Mouse (Mus musculus): ENCODE results near the gene Olfr18. TPM values are rescaled to one million over a fixed set of nuclear protein-coding genes. Genes with fewer than 3 reads are reported as not detected.

Olfr18 gene
- polyA plus RNA-seq, 1 experiment from 2014 or later = not detected

Other genes with a start within 250 kb of the Olfr18 start
- not detected in 2 replicates for gene Olfr868, start 237.5 kb downstream of the Olfr18 start, polyA plus RNA-seq (2016; fragmentation: Nextera tagmentation; extraction: Ambion mirVana)
- gene Olfr869, start 207.1 kb downstream of the Olfr18 start, polyA plus RNA-seq (2016; fragmentation: Nextera tagmentation; extraction: Ambion mirVana) = not detected in 2 replicates
- gene Olfr870, start 162.0 kb downstream of the Olfr18 start, polyA plus RNA-seq (2016; fragmentation: Nextera tagmentation; extraction: Ambion mirVana) = not detected in 2 replicates
- not detected in 2 replicates for gene Olfr871, start 123.9 kb downstream of the Olfr18 start, polyA plus RNA-seq (2016; fragmentation: Nextera tagmentation; extraction: Ambion mirVana)
- not detected in 2 replicates for gene Olfr872, start 99.0 kb downstream of the Olfr18 start, polyA plus RNA-seq (2016; fragmentation: Nextera tagmentation; extraction: Ambion mirVana)
- not detected in 2 replicates for gene Olfr39, start 53.7 kb downstream of the Olfr18 start, polyA plus RNA-seq (2016; fragmentation: Nextera tagmentation; extraction: Ambion mirVana)
- not detected in 2 replicates for gene Olfr873, start 37.6 kb downstream of the Olfr18 start, polyA plus RNA-seq (2016; fragmentation: Nextera tagmentation; extraction: Ambion mirVana)
- gene Zfp560, start 49.1 kb upstream of the Olfr18 start, polyA plus RNA-seq (2016; fragmentation: Nextera tagmentation; extraction: Ambion mirVana) = 37.0 and 37.2 TPM in 2 replicates
- 32.1 and 36.5 TPM in 2 replicates for gene Zfp26, start 124.1 kb upstream of the Olfr18 start, polyA plus RNA-seq (2016; fragmentation: Nextera tagmentation; extraction: Ambion mirVana)
- 29.1 and 32.5 TPM in 2 replicates for gene Zfp426, start 156.7 kb upstream of the Olfr18 start, polyA plus RNA-seq (2016; fragmentation: Nextera tagmentation; extraction: Ambion mirVana)
- 160 and 165 TPM in 2 replicates for gene Zfp266, start 185.3 kb upstream of the Olfr18 start, polyA plus RNA-seq (2016; fragmentation: Nextera tagmentation; extraction: Ambion mirVana)
- 28.2 and 30.5 TPM in 2 replicates for gene Zfp846, start 245.2 kb upstream of the Olfr18 start, polyA plus RNA-seq (2016; fragmentation: Nextera tagmentation; extraction: Ambion mirVana)

All from forebrain, embryonic 12.5 days (tissue).